Mouse (Mus musculus) urinary bladder, postnatal 36 days (tissue): Measurements from ENCODE around the gene Shc4.

Experiments used
- DNase-seq, 2 experiments: peaks; one replicate each; pipeline ENCODE4 v3.0.0; 2022; ENCODE audit warnings: low spot score in 2 of 2, mixed read lengths in 1 of 2

Shc4 gene

GRCm38 (mm10) chr2:125637331-125637730, 86.6 kb downstream of the Shc4 start:
- no peak for DNase-seq

DNA sequence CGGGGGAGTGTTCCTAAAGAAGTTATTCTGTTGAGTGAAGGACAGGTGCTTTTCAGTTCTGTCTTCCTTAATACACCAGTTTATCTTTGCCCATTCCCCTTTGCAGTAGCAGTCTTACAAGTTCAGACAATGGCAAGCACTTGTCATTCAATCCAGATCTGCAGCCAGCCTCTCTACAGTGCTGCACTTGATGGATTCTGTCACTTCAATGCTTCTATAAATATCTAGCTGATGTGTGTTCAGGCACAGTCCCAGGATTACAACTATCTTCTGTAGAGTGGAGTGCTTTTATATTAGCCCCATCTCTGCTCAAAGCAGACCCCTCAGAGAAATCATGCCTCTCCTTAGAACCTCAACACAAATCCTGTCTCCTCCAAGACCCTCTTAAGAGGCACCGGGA, 93.9 kb downstream of the Shc4 start:
- DNase-seq, result no peak

- DNase-seq, result no peak
Measured at GRCm38 (mm10) chr2:125628487-125628886, 95.5 kb downstream of the Shc4 start.

DNA sequence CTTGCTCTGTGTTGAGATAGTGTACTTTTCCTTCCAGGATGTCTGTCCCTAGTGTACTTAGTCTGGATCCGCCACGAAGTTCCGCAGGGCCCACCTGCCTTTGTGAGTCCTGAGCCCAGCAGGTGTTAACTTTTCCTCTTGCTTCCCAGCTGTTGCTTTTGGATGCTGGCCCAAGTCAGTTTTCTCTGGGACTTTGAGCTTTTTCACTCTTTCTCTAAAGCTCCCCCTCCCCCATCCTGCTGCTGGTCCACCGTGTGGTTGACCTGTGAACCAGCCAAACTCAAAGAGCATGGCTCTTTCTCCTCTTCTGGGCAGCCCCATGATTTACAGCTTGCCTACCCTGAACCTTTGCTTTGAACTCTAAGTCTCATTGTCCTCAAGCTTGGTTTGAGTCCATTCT, 97.4 kb downstream of the Shc4 start:
- DNase-seq, result no peak

- DNase-seq, result peak; percentile 96 to 97
Measured at GRCm38 (mm10) chr2:125624837-125625351, 99.1 kb downstream of the Shc4 start, which contains the start of gene Cep152. Gene Cep152, minus strand, starts transcription at chr2:125625113.

- DNase-seq, result no peak
Measured at GRCm38 (mm10) chr2:125624127-125624685, 99.7 kb downstream of the Shc4 start.

GRCm38 (mm10) chr2:125623211-125623610, 100.7 kb downstream of the Shc4 start:
- DNase-seq, result no peak

DNA sequence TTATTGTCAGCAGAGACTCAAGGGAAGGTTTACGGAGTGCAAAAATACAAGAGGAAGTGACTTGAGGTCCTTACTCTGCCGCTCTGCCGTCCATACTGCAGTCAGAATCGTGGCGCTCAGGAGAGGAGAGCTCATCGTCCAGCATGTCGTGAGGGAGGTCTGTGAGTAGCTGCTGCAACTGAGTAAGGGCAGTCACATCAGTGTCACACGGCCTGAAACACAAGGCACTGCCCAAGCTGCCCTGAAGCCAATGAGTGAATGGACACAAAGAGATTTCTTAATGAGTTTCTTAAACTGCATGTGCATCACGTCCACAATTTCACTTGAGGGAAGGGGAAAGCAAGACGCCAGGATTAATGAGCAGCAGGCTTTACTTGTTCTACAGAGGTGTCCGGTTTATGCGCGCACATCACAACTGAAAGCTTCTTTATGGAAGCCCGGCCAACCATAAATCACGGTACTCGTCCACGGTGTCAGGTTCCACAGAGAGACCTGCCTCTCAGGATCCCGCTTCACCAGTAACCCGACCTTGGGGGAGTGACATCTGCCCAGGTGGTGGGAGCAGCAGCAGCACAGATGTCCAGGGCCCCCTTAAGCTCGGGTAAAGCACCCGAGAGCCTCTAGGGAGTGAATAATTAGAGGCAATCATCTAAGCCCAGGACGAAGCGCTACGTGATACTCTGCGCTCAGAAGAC, 103.6 kb downstream of the Shc4 start:
- DNase-seq, result no peak

DNA sequence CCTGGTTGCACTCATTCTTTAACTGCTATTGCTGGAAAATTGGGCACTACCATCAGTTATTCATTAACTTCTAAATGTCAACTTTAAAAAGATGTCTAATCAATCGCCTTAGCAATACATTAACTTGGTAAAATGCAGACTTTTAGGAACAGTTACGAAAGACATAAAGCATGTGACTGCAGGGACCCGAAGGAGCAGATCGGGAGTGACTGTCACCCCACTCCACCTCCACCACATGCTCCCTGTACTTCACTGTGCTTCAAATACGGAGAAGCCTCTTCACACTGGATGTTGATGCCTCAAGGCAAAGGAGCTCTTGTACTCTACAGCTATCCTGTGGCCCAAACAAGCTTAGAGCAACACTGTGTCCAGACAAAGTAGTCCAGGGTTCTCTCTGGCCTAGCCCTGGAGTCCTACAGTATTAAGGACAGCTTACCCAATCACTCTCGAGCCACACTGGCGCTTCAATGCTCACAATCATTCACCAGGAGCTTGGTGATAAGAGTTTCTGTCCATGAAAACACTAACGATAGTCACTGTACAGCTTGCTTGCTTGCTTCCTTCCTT, 108.0 kb downstream of the Shc4 start:
- DNase-seq, result no peak

GRCm38 (mm10) chr2:125615440-125615839, 108.5 kb downstream of the Shc4 start:
- DNase-seq, result no peak

DNA sequence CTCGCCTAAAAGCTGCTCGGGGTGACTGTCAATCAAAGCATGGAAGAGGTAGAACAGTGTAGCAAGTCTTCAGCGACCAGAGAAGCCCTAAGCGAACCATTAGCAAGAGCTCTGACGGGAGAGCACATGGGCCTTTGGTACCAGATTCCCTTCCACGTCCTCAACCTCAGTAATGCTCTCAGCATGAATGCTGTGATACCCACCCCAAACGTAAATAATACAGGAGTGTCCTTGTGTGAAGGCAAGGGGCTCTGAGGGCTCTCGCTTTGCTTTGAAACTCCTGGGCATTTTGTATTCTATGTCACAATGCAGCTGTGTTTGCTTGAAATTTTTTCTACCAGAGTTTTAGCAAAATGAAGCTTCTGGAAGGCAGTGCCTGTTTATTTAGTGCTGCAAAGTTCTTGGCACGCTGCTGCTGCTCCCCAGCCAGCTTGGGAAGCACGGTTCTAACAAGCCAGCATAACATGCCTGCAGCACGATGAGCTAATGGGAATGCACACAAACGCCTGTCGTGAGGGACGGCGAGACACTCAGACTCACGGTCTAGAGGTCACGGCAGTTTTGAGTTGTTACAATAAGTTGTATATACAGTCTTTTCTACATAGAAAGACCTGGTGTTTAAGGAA, 117.6 kb downstream of the Shc4 start:
- DNase-seq, result peak in 1 of 2 experiments; percentile 52

DNA sequence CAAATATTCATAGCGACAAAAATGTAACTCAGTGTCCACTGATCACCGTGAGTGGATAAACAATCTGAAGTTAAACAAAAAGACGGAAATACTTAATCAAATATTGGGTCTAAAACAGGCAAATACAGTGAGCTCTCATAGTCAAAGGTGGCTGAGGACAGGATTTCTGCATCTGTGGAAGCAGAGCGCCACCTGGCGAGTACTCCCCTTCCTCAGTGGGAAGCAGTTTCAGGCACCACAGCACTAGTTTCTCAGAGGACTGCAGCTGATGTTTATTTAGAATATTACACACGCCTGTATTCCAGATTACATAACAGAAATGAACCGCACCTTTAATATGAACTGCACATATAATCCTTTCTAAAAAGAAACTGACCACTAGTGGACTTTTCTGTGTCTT, 119.3 kb downstream of the Shc4 start:
- DNase-seq, result peak; percentile 29 to 65

GRCm38 (mm10) chr2:125602970-125603369, 121.0 kb downstream of the Shc4 start:
- DNase-seq, result no peak

GRCm38 (mm10) chr2:125598958-125599357, 125.0 kb downstream of the Shc4 start:
- no peak for DNase-seq

DNA sequence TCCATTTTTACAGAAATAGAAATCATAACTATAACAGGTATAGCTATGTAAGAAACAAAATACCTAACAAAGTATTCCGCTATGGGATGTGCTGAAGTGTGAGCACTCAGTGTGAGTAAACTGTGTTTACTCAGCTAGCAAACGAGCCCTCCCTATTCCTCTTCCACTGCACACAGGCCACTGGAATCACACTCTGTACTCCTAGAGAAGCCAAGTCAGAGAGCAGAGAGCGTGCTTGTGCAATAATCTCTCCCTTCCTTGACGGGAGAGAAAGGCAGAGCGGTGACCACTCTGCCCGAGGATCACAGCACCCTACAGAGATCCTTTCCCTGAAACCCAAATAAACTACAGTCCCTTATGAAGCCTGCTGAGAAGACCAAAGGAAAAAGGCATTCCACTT, 125.7 kb downstream of the Shc4 start:
- peak in 1 of 2 experiments; percentile 17 for DNase-seq

- DNase-seq, result no peak
Measured at GRCm38 (mm10) chr2:125594786-125595185, 129.2 kb downstream of the Shc4 start.

DNA sequence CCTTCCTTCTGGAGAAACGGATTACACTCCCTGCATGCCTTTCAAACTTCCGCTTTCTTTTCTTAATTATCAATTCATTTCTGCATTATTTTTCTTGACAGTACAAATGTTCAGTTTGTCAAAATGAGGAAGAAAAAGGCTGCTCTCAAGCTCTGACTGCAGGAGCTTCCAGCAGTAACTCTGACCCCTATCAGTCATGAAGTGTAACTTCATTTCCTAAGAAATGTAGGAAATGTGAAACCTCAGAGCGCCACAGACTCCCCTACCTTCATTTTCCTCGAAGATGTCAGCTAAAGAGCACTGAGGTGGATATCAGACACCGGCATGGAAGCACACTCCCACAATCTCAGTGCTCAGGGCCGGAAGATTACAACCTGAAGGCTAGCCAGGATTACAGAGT, 129.9 kb downstream of the Shc4 start:
- no peak for DNase-seq

DNA sequence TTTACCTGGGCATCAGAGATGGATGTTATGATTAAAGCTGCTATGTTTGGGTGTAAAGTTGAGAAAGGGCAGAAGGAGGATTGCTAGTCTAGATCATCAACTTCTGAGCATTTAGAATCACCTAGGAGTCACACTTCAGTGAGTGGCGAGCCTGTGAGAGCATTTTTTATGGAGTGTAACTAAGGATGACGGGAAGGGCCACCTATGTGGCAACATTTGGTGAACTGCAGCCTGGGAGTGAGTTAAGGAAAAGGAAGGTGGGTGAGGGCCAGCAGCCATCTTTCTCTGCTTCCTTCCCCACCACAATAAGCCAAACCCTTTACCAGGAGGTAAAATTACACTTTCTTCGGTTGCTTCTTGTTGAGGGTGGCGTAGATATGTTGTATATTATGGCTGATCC, 132.1 kb downstream of the Shc4 start:
- DNase-seq, result no peak

DNA sequence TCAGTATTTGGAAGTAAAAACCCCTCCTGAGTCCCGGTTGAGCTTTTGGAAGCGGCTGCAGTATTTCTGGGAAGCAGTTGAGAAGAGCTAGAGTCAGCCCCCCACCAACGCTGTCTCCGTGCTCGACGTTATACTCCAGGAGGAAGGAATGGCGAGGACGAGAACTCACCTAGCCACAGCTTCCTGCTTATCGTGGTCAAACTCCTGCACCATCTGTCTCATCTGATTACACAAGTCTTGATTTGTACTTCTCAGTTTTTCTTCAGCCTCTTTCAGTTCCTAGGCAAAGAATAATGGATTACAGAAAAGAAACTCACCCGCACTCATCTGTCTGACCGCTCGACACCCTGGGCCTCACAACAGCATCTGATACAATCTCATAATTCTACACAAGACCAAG, 134.7 kb downstream of the Shc4 start:
- no peak for DNase-seq

DNA sequence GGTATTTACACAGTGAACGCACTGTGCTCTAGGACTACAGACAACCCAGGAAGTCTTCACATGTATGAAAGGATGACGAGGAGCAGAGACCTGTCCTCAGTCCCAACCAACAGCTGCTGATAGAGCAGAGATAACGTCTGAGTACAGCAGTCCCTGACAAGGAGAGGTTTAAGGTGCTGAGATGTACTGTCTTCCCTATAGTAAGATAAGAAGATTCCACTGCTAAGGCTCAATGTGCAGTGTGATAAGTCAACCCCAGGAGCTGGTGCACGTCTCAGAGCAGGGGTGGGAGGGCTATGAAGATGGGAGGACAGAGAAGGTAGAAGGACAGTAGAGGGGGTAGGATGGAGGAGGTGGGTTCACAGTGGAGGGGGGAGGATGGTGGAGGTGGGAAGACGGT, 142.9 kb downstream of the Shc4 start:
- no peak for DNase-seq

DNA sequence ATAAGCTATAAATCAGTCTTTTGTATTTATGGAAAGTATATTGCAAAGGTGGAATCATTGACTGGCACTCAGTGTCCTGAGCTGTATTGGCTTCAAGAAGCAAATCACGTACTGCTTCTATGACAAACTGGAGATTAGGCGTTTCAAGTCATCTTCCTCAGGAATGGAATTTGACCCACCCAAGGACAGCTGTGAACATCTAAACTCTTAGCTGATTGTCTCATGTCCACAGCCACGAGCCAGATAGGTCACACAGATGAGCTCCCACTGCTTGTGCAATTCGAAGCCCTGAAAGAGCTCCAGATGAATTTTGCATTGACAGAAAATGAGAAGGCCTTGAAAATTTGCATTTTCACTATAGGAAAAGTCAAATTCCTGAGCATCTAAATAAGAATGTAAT, 146.3 kb downstream of the Shc4 start:
- no peak for DNase-seq
